ENCODE assay signal across 23 mouse cellular contexts in the genomic region with DNA sequence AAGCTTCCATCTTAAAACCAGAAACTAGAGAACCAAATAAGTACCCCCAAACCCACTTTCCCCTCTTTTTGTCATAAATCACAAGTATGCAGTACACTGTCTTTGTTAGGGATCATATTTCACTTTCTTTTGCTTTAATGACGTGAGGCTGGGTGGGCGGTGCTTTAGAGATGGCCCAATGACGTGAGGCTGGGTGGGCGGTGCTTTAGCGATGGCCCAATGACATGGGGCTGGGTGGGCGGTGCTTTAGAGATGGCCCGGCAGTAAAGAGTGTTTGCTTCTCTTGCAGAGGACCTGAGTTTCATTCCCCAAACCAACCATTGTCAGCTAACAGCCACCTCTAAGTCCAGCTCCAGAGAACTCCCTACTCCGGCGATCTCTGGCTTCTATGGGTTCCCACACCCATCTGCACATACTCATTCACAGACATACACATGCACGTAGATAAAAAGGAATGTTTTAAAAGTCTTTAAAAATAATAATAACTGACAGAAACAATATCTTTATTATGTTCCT. TPM values are rescaled to one million over a fixed set of nuclear protein-coding genes. Genes with fewer than 3 reads are reported as not detected.
DNase-seq lines count a peak whose midpoint lies in the region; ATAC-seq and TF ChIP-seq lines count a peak whose summit lies in the region.
"Had no signal": no experiment of that assay in that cellular context is flagged by ENCODE, and none has a peak within 500 bp of the region (broad histone marks: within the 10 kb centered on the region; RNA-seq: fewer than 3 reads in every experiment).

No protein-coding gene starts in this region.

- no peak overlapping the region for H3K4me2 ChIP-seq in lung, embryonic 14.5 days
- H3K4me2 ChIP-seq in forebrain, embryonic 15.5 days (replicated peaks): no peak overlapping the region
- H3K4me2 ChIP-seq: forebrain, embryonic 13.5 days; hindbrain, embryonic 14.5 days had no signal

- H3K9me3 ChIP-seq in lung, embryonic 14.5 days (ENCODE audit: low read depth, low read length): no peaks in the 10 kb centered on the region
- no peaks in the 10 kb centered on the region for H3K9me3 ChIP-seq in forebrain, embryonic 15.5 days
- H3K9me3 ChIP-seq: embryonic facial prominence, embryonic 10.5 days; forebrain, embryonic 13.5 days; heart, embryonic 10.5 days had no signal

- no peak overlapping the region for H3K27ac ChIP-seq in lung, embryonic 14.5 days (ENCODE audit: low read depth)
- H3K27ac ChIP-seq in forebrain, embryonic 15.5 days (replicated peaks): no peak overlapping the region
- H3K27ac ChIP-seq: embryonic facial prominence, embryonic 10.5 days; forebrain, embryonic 13.5 days; heart, embryonic 10.5 days; hindbrain, embryonic 14.5 days had no signal

- ATAC-seq in lung, embryonic 14.5 days (ENCODE audit: insufficient read depth): no peak
- peak; percentile 52; the same call in 1 of the 2 replicates for ATAC-seq in megakaryocyte-erythroid progenitor cell, adult 5-6 weeks (replicated peaks; ENCODE audit: low FRiP score, low TSS enrichment, poor library complexity, severe bottlenecking)
- no peak for ATAC-seq in forebrain, embryonic 15.5 days (replicated peaks)
- ATAC-seq: forebrain, embryonic 13.5 days; intestine, postnatal 0 days had no signal

- no peak overlapping the region for H3K4me3 ChIP-seq in lung, embryonic 14.5 days (ENCODE audit: low read depth, low read length)
- H3K4me3 ChIP-seq in forebrain, embryonic 15.5 days: no peak overlapping the region
- H3K4me3 ChIP-seq: embryonic facial prominence, embryonic 10.5 days; forebrain, embryonic 13.5 days; heart, embryonic 10.5 days had no signal

- H3K9ac ChIP-seq in lung, embryonic 14.5 days: no peak overlapping the region
- H3K9ac ChIP-seq in forebrain, embryonic 15.5 days (replicated peaks): no peak overlapping the region
- H3K9ac ChIP-seq: forebrain, embryonic 13.5 days; hindbrain, embryonic 14.5 days had no signal

- peak; percentile 15 for DNase-seq in lung, embryonic 14.5 days
- DNase-seq in lung, postnatal 36 days: no peak
- DNase-seq in ES-CJ7 (ENCODE audit: low read depth, low spot score) (peak; percentile 34), R1 (ENCODE audit: low read depth, low spot score) (peak; percentile 56)
- no peak for DNase-seq in frontal cortex, postnatal 14 days (ENCODE audit: low spot score in 2 of 2)
- no peak for DNase-seq in adrenal gland, postnatal 36 days
- DNase-seq: adrenal gland, adult 2 months; cerebellum, adult 11 months; cerebellum, adult 8-10 months; cerebellum, postnatal 14 days; gastrocnemius, postnatal 10 days; heart, adult 18-20 months; heart, postnatal 14 days; kidney, adult 8-10 months had no signal

- WGBS in lung, embryonic 14.5 days: 78% methylated on average over 10 of the region's 10 CpGs
- WGBS in forebrain, embryonic 15.5 days: 91% methylated on average over 10 of the region's 10 CpGs

- H3K36me3 ChIP-seq in lung, embryonic 14.5 days (ENCODE audit: insufficient read depth): no peaks in the 10 kb centered on the region
- H3K36me3 ChIP-seq in forebrain, embryonic 15.5 days: no peaks in the 10 kb centered on the region
- H3K36me3 ChIP-seq: embryonic facial prominence, embryonic 10.5 days; heart, embryonic 10.5 days had no signal

- no peaks in the 10 kb centered on the region; the same call in 1 of the 2 replicates for H3K4me1 ChIP-seq in lung, embryonic 14.5 days (ENCODE audit: insufficient read depth)
- peaks cover 6% of the 10 kb centered on the region; the same call in 1 of the 2 replicates for H3K4me1 ChIP-seq in forebrain, embryonic 15.5 days
- H3K4me1 ChIP-seq: heart, embryonic 10.5 days had no signal

- TF ChIP-seq CTCF in lung, embryonic 14.5 days (IDR thresholded peaks at IDR 0.05; ENCODE audit: low read depth): no peak

- H3K27me3 ChIP-seq in lung, embryonic 14.5 days (ENCODE audit: insufficient read depth, low read length): no peaks in the 10 kb centered on the region
- no peaks in the 10 kb centered on the region for H3K27me3 ChIP-seq in forebrain, embryonic 15.5 days
- H3K27me3 ChIP-seq: forebrain, embryonic 13.5 days had no signal

RNA-seq across cellular contexts. Expression of a gene that starts 59.2 kb away (rescaled TPM):
- polyA plus RNA-seq in lung, embryonic 14.5 days (2014; fragmentation: Nextera tagmentation; extraction: Ambion mirVana): 0.07 TPM in 1 of 2 replicates, not detected in the other
- not detected in 2 replicates for total RNA-seq in megakaryocyte-erythroid progenitor cell, adult 5-6 weeks (2014; fragmentation: Nextera tagmentation)
- 0.11 TPM in 1 of 2 replicates, not detected in the other for total RNA-seq in megakaryocyte-erythroid progenitor cell, adult 5-6 weeks (2017)
- under 1 TPM; 0.33 to 0.50 TPM for total RNA-seq in adrenal gland, postnatal 36 days (2021)
- polyA plus RNA-seq in forebrain, embryonic 15.5 days (2015; fragmentation: Nextera tagmentation; extraction: Ambion mirVana): 3.8 and 5.2 TPM in 2 replicates
- total RNA-seq: heart, adult 18-20 months; hematopoietic stem cell, adult 5-6 weeks had no signal
- polyA plus RNA-seq: heart, embryonic 14.5 days; intestine, postnatal 0 days had no signal

Comparison
In these comparisons a context has a peak if more than half of its experiments do, and no peak if none do; other contexts are left out.
1. DNase-seq: peak in lung, embryonic 14.5 days (single experiment), ES-CJ7 (single experiment) and R1 (single experiment); none in lung, postnatal 36 days (single experiment), frontal cortex, postnatal 14 days (0 of 2) and adrenal gland, postnatal 36 days (0 of 2).